31 mouse cellular contexts compared by ENCODE assay signal in genomic region chr11:45544531-45544930, GRCm38 (mm10).
"Had no signal": no experiment of that assay in that cellular context is flagged by ENCODE, and none has a peak within 500 bp of the region (broad histone marks: within the 10 kb centered on the region; RNA-seq: fewer than 3 reads in every experiment).

No protein-coding gene starts in this region.

- H3K27ac ChIP-seq: limb, embryonic 10.5 days; limb, embryonic 12.5 days; limb, embryonic 13.5 days; limb, embryonic 15.5 days; liver, embryonic 13.5 days; liver, embryonic 14.5 days; liver, embryonic 15.5 days; lung, embryonic 15.5 days; macrophage; midbrain, embryonic 10.5 days; midbrain, embryonic 12.5 days; midbrain, embryonic 13.5 days; midbrain, embryonic 15.5 days; neural tube, embryonic 12.5 days had no signal

- H3K9me3 ChIP-seq: limb, embryonic 10.5 days; limb, embryonic 12.5 days; limb, embryonic 13.5 days; limb, embryonic 15.5 days; liver, embryonic 13.5 days; liver, embryonic 15.5 days; lung, embryonic 15.5 days; megakaryocyte, embryonic 14.5 days; midbrain, embryonic 10.5 days; midbrain, embryonic 12.5 days; midbrain, embryonic 13.5 days; midbrain, embryonic 15.5 days; neural tube, embryonic 12.5 days had no signal

- H3K27me3 ChIP-seq: limb, embryonic 15.5 days; liver, embryonic 13.5 days; liver, embryonic 15.5 days; lung, embryonic 15.5 days; midbrain, embryonic 12.5 days; midbrain, embryonic 13.5 days; midbrain, embryonic 15.5 days; neural tube, embryonic 12.5 days had no signal

- H3K4me3 ChIP-seq: limb, embryonic 10.5 days; limb, embryonic 12.5 days; limb, embryonic 13.5 days; limb, embryonic 15.5 days; liver, embryonic 13.5 days; liver, embryonic 15.5 days; lung, embryonic 15.5 days; megakaryocyte, embryonic 14.5 days; midbrain, embryonic 10.5 days; midbrain, embryonic 12.5 days; midbrain, embryonic 13.5 days; midbrain, embryonic 15.5 days; myocyte; neural tube, embryonic 12.5 days had no signal

- H3K36me3 ChIP-seq: limb, embryonic 10.5 days; limb, embryonic 12.5 days; limb, embryonic 13.5 days; limb, embryonic 15.5 days; liver, embryonic 13.5 days; liver, embryonic 15.5 days; lung, embryonic 15.5 days; midbrain, embryonic 10.5 days; midbrain, embryonic 12.5 days; midbrain, embryonic 13.5 days; midbrain, embryonic 15.5 days; neural tube, embryonic 12.5 days had no signal

- DNase-seq: left cerebral cortex, postnatal 4 days; liver; liver, embryonic 13.5 days; liver, postnatal 0 days; lung, adult 18-20 months; lung, adult 2 months; lung, embryonic 14.5 days; lung, postnatal 10 days; lung, postnatal 14 days; lung, postnatal 36 days; lung, postnatal 4 days; midbrain, embryonic 14.5 days had no signal

- H3K4me2 ChIP-seq: limb, embryonic 12.5 days; limb, embryonic 13.5 days; limb, embryonic 15.5 days; liver, embryonic 11.5 days; liver, embryonic 13.5 days; liver, embryonic 15.5 days; lung, embryonic 14.5 days; lung, embryonic 15.5 days; midbrain, embryonic 11.5 days; midbrain, embryonic 12.5 days; midbrain, embryonic 13.5 days; midbrain, embryonic 15.5 days; neural tube, embryonic 12.5 days had no signal

- H3K4me1 ChIP-seq: limb, embryonic 15.5 days; liver, embryonic 13.5 days; liver, embryonic 15.5 days; lung, embryonic 15.5 days; megakaryocyte, embryonic 14.5 days; midbrain, embryonic 10.5 days; midbrain, embryonic 12.5 days; midbrain, embryonic 15.5 days; neural tube, embryonic 12.5 days had no signal

- ATAC-seq: liver, postnatal 0 days; lung, postnatal 0 days; midbrain, embryonic 13.5 days; midbrain, embryonic 15.5 days; midbrain, embryonic 16.5 days had no signal

- H3K9ac ChIP-seq: limb, embryonic 12.5 days; limb, embryonic 13.5 days; limb, embryonic 15.5 days; liver, embryonic 13.5 days; liver, embryonic 14.5 days; liver, embryonic 15.5 days; liver, postnatal 0 days; lung, embryonic 14.5 days; lung, embryonic 15.5 days; midbrain, embryonic 12.5 days; midbrain, embryonic 13.5 days; midbrain, embryonic 15.5 days; neural tube, embryonic 12.5 days had no signal
